Mouse (Mus musculus): ENCODE results near the gene Alg12. TPM values are rescaled to one million over a fixed set of nuclear protein-coding genes. Genes with fewer than 3 reads are reported as not detected.

Alg12 gene
- polyA plus RNA-seq, 1 experiment from 2014 or later = 8.3 TPM

Other genes starting within 250 kb of the Alg12 start
- not detected in 2 replicates for gene Zdhhc25, start 219.0 kb downstream of the Alg12 start, polyA plus RNA-seq (2015; fragmentation: Nextera tagmentation; extraction: Ambion mirVana)
- gene Brd1, start 85.1 kb downstream of the Alg12 start, polyA plus RNA-seq (2015; fragmentation: Nextera tagmentation; extraction: Ambion mirVana) = 14.2 and 15.1 TPM in 2 replicates
- gene Zbed4, start 67.7 kb downstream of the Alg12 start, polyA plus RNA-seq (2015; fragmentation: Nextera tagmentation; extraction: Ambion mirVana) = 12.0 and 14.9 TPM in 2 replicates
- 63.8 and 71.3 TPM in 2 replicates for gene Creld2, start 328 bp upstream of the Alg12 start, polyA plus RNA-seq (2015; fragmentation: Nextera tagmentation; extraction: Ambion mirVana)
- gene Pim3, start 42.9 kb upstream of the Alg12 start, polyA plus RNA-seq (2015; fragmentation: Nextera tagmentation; extraction: Ambion mirVana) = 66.8 and 78.7 TPM in 2 replicates
- 0.13 and 0.17 TPM in 2 replicates for gene Ttll8, start 135.1 kb upstream of the Alg12 start, polyA plus RNA-seq (2015; fragmentation: Nextera tagmentation; extraction: Ambion mirVana)
- 20.4 and 21.4 TPM in 2 replicates for gene Mlc1, start 159.7 kb upstream of the Alg12 start, polyA plus RNA-seq (2015; fragmentation: Nextera tagmentation; extraction: Ambion mirVana)
- not detected in 2 replicates for gene Mov10l1, start 163.6 kb upstream of the Alg12 start, polyA plus RNA-seq (2015; fragmentation: Nextera tagmentation; extraction: Ambion mirVana)
- gene Panx2, start 240.4 kb upstream of the Alg12 start, polyA plus RNA-seq (2015; fragmentation: Nextera tagmentation; extraction: Ambion mirVana) = 8.7 and 10.1 TPM in 2 replicates